Mouse (Mus musculus) mesoderm, embryonic 11.5 days (tissue): Measurements from ENCODE around the gene Tbxa2r.

Source experiments
- DNase-seq: peaks from one replicate; pipeline ENCODE4 v3.0.0-alpha.2; 2012; ENCODE audit warnings: low read depth, low spot score

Tbxa2r gene

GRCm38 (mm10) chr10:81364666-81365065 is 36.1 kb downstream of the Tbxa2r start:
- DNase-seq: no peak

- no peak for DNase-seq
These were observed 36.5 kb downstream of the Tbxa2r start for GRCm38 (mm10) chr10:81365073-81365472.

GRCm38 (mm10) chr10:81365672-81366476 is 37.3 kb downstream of the Tbxa2r start, which contains the start of gene 4930404N11Rik:
Gene 4930404N11Rik, minus strand, starts transcription at chr10:81365816.
- no peak for DNase-seq

GRCm38 (mm10) chr10:81366477-81367206 is 38.1 kb downstream of the Tbxa2r start:
- DNase-seq: no peak

- DNase-seq: no peak
These were observed 38.6 kb downstream of the Tbxa2r start for GRCm38 (mm10) chr10:81367207-81367495.

GRCm38 (mm10) chr10:81375322-81375721 is 46.8 kb downstream of the Tbxa2r start:
- DNase-seq: no peak

GRCm38 (mm10) chr10:81376561-81377361 is 48.2 kb downstream of the Tbxa2r start:
- no peak for DNase-seq

GRCm38 (mm10) chr10:81377362-81377664 is 48.8 kb downstream of the Tbxa2r start:
- no peak for DNase-seq

GRCm38 (mm10) chr10:81377793-81378552 is 49.4 kb downstream of the Tbxa2r start, which contains the start of gene Fzr1:
Gene Fzr1, minus strand, starts transcription at chr10:81378516.
- no peak for DNase-seq

- peak; percentile 100 for DNase-seq
These were observed 50.1 kb downstream of the Tbxa2r start for GRCm38 (mm10) chr10:81378553-81379182.

- no peak for DNase-seq
These were observed 50.6 kb downstream of the Tbxa2r start for GRCm38 (mm10) chr10:81379183-81379553.

GRCm38 (mm10) chr10:81379809-81380378 is 51.4 kb downstream of the Tbxa2r start:
- DNase-seq: no peak

- no peak for DNase-seq
These were observed 53.5 kb downstream of the Tbxa2r start for GRCm38 (mm10) chr10:81382039-81382438.

- peak; percentile 99 for DNase-seq
These were observed 55.5 kb downstream of the Tbxa2r start, which contains the start of the genes Dohh and Gm48551 for GRCm38 (mm10) chr10:81383802-81384604. Gene Dohh, plus strand, starts transcription at chr10:81384428. Gene Gm48551, plus strand, starts transcription at chr10:81384466.

GRCm38 (mm10) chr10:81384605-81384982 is 56.1 kb downstream of the Tbxa2r start:
- no peak for DNase-seq
